Mouse (Mus musculus) liver, adult 2 months (tissue): ENCODE data around the gene Gdpd3. TPM values are rescaled to one million over a fixed set of nuclear protein-coding genes. Genes with fewer than 3 reads are reported as not detected.

Experiments used
- DNase-seq: peaks from one replicate; pipeline ENCODE4 v3.0.0-alpha.2; 2011; ENCODE audit warnings: low read depth, low spot score; ENCODE audit errors: extremely low read depth
- H3K27ac ChIP-seq: fragments of 200-500 bp; replicated peaks from 2 replicates; pipeline ENCODE4 v1.5.1; 2012; ENCODE audit warnings: low read depth, mild to moderate bottlenecking, control low read depth, inconsistent platforms, low read length; ENCODE audit not compliant: insufficient read depth
- H3K27me3 ChIP-seq: fragments of 200-500 bp; 2 replicates; pipeline ENCODE4 v1.6.1; 2012; ENCODE audit warnings: mild to moderate bottlenecking, moderate library complexity, low read length, inconsistent platforms; ENCODE audit not compliant: control insufficient read depth, insufficient read depth
- H3K36me3 ChIP-seq: fragments of 200-500 bp; 2 replicates; pipeline ENCODE4 v1.6.1; 2012; ENCODE audit warnings: low read length, inconsistent platforms; ENCODE audit not compliant: control insufficient read depth, insufficient read depth
- H3K4me1 ChIP-seq: fragments of 200-500 bp; 2 replicates; pipeline ENCODE4 v1.6.1; 2011; ENCODE audit warnings: low read length; ENCODE audit not compliant: control insufficient read depth, insufficient read depth
- H3K4me3 ChIP-seq: fragments of 200-500 bp; 2 replicates; pipeline ENCODE4 v1.5.1; 2011; ENCODE audit warnings: low read depth, mild to moderate bottlenecking, control low read depth, low read length, moderate library complexity; ENCODE audit not compliant: insufficient read depth
- H3K79me2 ChIP-seq: fragments of 200-500 bp; 2 replicates; pipeline ENCODE4 v1.6.1; 2012; ENCODE audit warnings: inconsistent platforms, mild to moderate bottlenecking, low read length, moderate library complexity; ENCODE audit not compliant: control insufficient read depth, insufficient read depth
- H3K9ac ChIP-seq: fragments of 200-500 bp; 2 replicates; pipeline ENCODE4 v1.6.1; 2012; ENCODE audit warnings: low read depth, mild to moderate bottlenecking, control low read depth, inconsistent platforms, low read length
- CTCF ChIP-seq: fragments of 200-500 bp; IDR thresholded peaks from 2 replicates; pipeline ENCODE4 v1.5.1; 2011; ENCODE audit warnings: low read depth, low read length, control low read depth
- POLR2A ChIP-seq: fragments of 200-500 bp; IDR thresholded peaks from 2 replicates; pipeline ENCODE4 v1.6.1; 2011; ENCODE audit warnings: low read length, control low read depth; ENCODE audit not compliant: insufficient read depth; ENCODE audit errors: extremely low read depth
- WGBS: fragments of 180-500 bp; shearing (Covaris S2); methylation state at CpG from one replicate; pipeline ENCODE4 v1.1.7; 2018; 5-methylcytosine and 5-hydroxymethylcytosine counted together
- polyA plus RNA-seq: library from polyadenylated mRNA; depleted of rRNA; stranded (reverse); fragments of >200 nt; gene quantifications from 2 replicates; pipeline ENCODE4 v1.2.3, GENCODE M21; 2012
- total RNA-seq: library from RNA; depleted of rRNA; stranded (reverse); fragments of >200 nt; gene quantifications from 2 replicates; pipeline ENCODE4 v1.2.3, GENCODE M21; 2014

Gene Gdpd3
- total and polyA plus RNA-seq, 2 experiments, result 0.46 to 8.0 TPM

GRCm38 (mm10) chr7:126746066-126746465 is 20.1 kb upstream of the Gdpd3 start:
- no peaks in the 10 kb centered on the region for H3K36me3 ChIP-seq
- peak overlapping the region; percentile 2; the same call in 1 of the 2 replicates for H3K9ac ChIP-seq
- H3K79me2 ChIP-seq, result no peaks in the 10 kb centered on the region
- peak overlapping the region; percentile 19 for H3K4me3 ChIP-seq
- H3K27me3 ChIP-seq, result no peaks in the 10 kb centered on the region
- peaks cover 8% of the 10 kb centered on the region for H3K4me1 ChIP-seq
- TF ChIP-seq POLR2A (no peak), CTCF (no peak)
- peak; percentile 65 for DNase-seq
- peak overlapping the region; percentile 54 for H3K27ac ChIP-seq
- 27% methylated on average over 12 of the region's 12 CpGs for WGBS

DNA sequence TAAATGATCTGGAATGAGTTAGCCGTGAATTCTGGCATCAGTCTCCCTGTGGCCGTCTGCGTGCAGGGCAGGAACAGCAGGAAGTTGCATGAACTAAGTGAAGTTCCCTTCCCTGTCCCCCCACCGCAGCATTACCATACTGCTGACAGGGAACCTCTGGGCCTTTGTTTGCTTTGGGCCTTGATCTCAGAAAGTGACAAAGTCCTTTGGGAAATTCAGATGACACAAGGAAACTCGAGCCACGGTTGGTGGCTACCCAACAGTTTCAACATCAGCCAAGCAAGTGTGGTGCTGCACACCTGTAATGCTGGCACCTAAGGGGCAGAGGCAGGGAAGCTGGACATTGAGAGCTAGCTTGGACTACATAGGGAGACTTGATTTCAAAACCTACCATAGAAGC is 19.3 kb upstream of the Gdpd3 start:
- Histone ChIP-seq H3K36me3 (no peaks in the 10 kb centered on the region), H3K9ac (peak overlapping the region; percentile 46), H3K4me3 (peak overlapping the region; percentile 19; the same call in 1 of the 2 replicates), H3K79me2 (no peaks in the 10 kb centered on the region), H3K4me1 (peaks cover 8% of the 10 kb centered on the region), H3K27me3 (no peaks in the 10 kb centered on the region), H3K27ac (peak overlapping the region; percentile 54)
- TF ChIP-seq CTCF, result no peak
- TF ChIP-seq POLR2A, result no peak
- peak; percentile 97 for DNase-seq
- 3% methylated on average over 6 of the region's 6 CpGs for WGBS

GRCm38 (mm10) chr7:126748824-126749223 is 17.3 kb upstream of the Gdpd3 start:
- H3K79me2 ChIP-seq, result no peaks in the 10 kb centered on the region
- DNase-seq, result no peak
- no peak overlapping the region for H3K27ac ChIP-seq
- no peak overlapping the region for H3K9ac ChIP-seq
- H3K36me3 ChIP-seq, result no peaks in the 10 kb centered on the region
- TF ChIP-seq POLR2A (no peak), CTCF (no peak)
- WGBS, result 70% methylated on average over 7 of the region's 7 CpGs
- H3K4me1 ChIP-seq, result peaks cover 8% of the 10 kb centered on the region
- no peak overlapping the region for H3K4me3 ChIP-seq
- no peaks in the 10 kb centered on the region for H3K27me3 ChIP-seq

DNA sequence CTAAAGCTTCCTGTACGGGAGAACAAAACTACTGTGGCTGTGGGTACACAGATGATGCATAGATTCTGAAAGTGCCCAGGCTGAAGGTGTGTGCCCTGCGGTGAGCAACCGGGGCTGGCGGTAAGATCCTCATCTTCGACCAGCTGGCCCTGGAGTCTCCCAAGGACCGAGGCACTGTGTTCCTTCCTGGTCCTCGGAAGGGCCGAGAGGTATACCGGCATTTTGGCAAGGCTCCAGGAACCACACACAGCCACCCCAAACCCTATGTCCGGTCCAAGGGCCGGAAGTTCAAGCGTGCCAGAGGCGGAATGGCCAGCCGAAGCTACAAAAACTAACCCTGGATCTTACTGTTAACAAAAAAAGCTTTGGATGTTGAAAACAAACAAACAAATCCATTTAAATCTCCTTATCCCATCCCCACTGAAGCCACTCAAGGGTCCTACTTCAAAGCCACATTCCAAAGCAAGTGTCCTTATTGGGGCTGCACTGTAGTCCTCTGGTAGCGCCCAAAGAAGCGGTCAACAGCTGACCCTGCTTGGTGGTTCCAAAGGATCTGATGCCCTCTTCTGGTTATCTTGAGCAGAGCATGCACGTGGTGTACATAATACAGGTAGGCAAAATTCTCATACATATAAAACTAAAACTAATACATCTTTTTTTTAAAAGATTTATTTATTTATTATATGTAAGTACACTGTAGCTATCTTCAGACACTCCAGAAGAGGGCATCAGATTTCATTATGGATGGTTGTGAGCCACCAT is 16.4 kb upstream of the Gdpd3 start:
- H3K36me3 ChIP-seq, result no peaks in the 10 kb centered on the region

GRCm38 (mm10) chr7:126754866-126755265 is 11.3 kb upstream of the Gdpd3 start:
- Histone ChIP-seq H3K4me1 (peaks cover 6% of the 10 kb centered on the region), H3K27me3 (no peaks in the 10 kb centered on the region), H3K27ac (no peak overlapping the region), H3K79me2 (peaks cover 3% of the 10 kb centered on the region; the same call in 1 of the 2 replicates), H3K9ac (peak overlapping the region; percentile 33; the same call in 1 of the 2 replicates), H3K4me3 (no peak overlapping the region), H3K36me3 (no peaks in the 10 kb centered on the region)
- peak; percentile 90 for TF ChIP-seq CTCF
- no peak for TF ChIP-seq POLR2A
- DNase-seq, result peak; percentile 54
- WGBS, result under 1% methylated on average over 9 of the region's 9 CpGs

More for the DNA sequence above, 16.4 kb upstream of the Gdpd3 start:
- H3K9ac ChIP-seq, result no peak overlapping the region
- WGBS, result 91% methylated on average over 17 of the region's 17 CpGs
- H3K4me3 ChIP-seq, result no peak overlapping the region
- H3K27ac ChIP-seq, result no peak overlapping the region
- H3K4me1 ChIP-seq, result peaks cover 10% of the 10 kb centered on the region
- DNase-seq, result no peak
- H3K27me3 ChIP-seq, result no peaks in the 10 kb centered on the region
- H3K79me2 ChIP-seq, result no peaks in the 10 kb centered on the region
- TF ChIP-seq CTCF, result 0 out of 2 replicates have a peak, but pooled peaks have one; percentile 7
- TF ChIP-seq POLR2A, result no peak

DNA sequence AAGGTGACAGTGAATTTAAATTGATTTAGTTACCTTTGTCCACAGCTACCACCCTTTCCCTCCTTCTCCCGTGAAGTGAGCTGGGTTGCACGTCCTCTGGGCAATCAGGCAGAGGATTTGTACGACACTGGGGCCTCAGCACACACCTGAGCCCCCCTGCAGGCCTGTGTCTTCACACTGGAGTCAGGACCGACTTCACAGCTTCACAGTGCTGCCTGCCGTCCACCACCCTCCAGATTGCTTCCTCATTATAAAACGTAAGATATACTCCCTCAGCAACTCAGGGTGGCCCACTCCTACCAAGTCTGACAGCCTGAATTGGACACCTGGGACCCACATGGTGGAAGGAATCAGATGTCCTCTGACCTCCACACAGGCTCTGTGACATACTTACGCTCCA is 7.6 kb upstream of the Gdpd3 start:
- TF ChIP-seq CTCF (no peak), POLR2A (no peak)
- no peak for DNase-seq
- Histone ChIP-seq H3K4me1 (peaks cover 9% of the 10 kb centered on the region), H3K36me3 (no peaks in the 10 kb centered on the region), H3K27ac (no peak overlapping the region), H3K79me2 (peaks cover 3% of the 10 kb centered on the region; the same call in 1 of the 2 replicates), H3K9ac (no peak overlapping the region), H3K27me3 (no peaks in the 10 kb centered on the region), H3K4me3 (no peak overlapping the region)
- WGBS, result 89% methylated on average over 7 of the region's 7 CpGs
